Mouse (Mus musculus) lung, postnatal 4 days (tissue): Measurements from ENCODE around the gene Gan.
A peak's percentile ranks its signal among the peaks of the same experiment; 100 is the strongest.

Experiments
- DNase-seq, 2 experiments: peaks; one replicate each; pipeline ENCODE4 v3.0.0; 2021

Gan gene

GRCm38 (mm10) chr8:117256292-117256938 lies 98.5 kb downstream of the Gan start:
- DNase-seq, result peak; percentile 97 to 98

- DNase-seq, result peak; percentile 57
Measured at GRCm38 (mm10) chr8:117257029-117257820, 99.3 kb downstream of the Gan start, which contains the start of gene Cmip. Gene Cmip (plus strand): TSS chr8:117257064.

DNA sequence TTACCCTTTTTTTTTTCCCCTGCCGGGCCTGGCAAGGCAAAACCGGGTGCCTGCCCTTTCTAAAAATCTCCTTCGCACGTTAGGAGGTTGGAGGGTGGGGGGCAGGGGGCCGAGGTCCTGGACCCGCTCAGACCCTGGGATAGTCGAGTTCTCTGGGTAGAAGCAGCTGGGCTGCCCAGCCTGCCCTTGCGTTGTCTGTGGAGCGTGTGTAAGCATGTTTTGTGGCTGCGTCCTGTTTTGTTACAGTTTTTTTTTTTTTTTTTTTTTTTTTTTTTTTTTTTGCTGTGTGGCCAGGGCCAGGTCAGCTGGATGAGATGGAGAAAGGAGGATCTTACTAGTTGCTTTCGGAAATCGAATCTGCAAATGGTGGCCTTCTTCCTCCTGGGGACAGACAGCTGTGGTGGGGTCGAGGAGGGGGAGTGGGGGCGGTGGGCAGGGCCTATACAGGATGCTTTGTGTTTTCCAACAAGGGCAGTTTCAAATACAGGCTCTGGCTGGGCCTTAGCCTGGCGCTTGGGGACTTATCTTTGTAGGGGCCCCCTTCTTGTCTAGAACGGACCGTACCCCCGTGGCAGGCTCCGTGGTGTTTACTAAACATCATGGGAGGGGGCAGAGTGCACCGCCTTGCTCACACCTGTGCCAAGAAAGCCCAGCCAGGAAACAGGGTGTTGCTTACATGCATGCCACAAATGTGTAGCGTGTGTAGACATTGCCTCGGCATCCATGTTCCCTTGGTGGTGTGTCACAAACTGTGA lies 100.1 kb downstream of the Gan start:
- DNase-seq, result peak; percentile 52 to 56

DNA sequence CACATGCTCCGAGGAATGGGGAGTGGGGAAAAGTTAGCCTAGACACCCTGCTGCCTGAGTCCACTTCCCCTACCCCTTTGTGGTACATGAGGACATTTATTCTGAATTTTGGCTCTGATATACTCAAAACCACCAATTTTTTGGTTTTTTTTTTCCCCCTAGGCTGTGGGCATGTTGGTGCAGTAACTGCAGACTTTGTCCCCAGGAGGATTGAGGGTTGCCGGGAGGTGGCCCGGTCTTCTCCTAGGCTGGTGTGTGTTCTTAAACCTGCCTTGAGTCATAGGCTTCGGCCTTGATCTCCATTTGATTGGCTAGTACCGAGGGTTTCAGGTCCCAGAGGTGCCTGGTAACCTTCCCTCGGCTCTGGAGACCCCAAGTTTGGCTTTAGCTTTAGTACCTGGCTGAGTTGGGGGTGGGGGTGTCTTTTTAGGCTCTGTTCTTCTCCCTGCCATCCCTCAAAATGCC lies 100.7 kb downstream of the Gan start:
- DNase-seq, result no peak

- DNase-seq, result peak; percentile 58 to 80
Measured at GRCm38 (mm10) chr8:117259431-117260001, 101.6 kb downstream of the Gan start.

GRCm38 (mm10) chr8:117260234-117260929 lies 102.4 kb downstream of the Gan start:
- no peak for DNase-seq

GRCm38 (mm10) chr8:117260930-117261475 lies 103.1 kb downstream of the Gan start:
- no peak for DNase-seq

GRCm38 (mm10) chr8:117261702-117262101 lies 103.8 kb downstream of the Gan start:
- DNase-seq, result no peak

GRCm38 (mm10) chr8:117262685-117263084 lies 104.8 kb downstream of the Gan start:
- no peak for DNase-seq

DNA sequence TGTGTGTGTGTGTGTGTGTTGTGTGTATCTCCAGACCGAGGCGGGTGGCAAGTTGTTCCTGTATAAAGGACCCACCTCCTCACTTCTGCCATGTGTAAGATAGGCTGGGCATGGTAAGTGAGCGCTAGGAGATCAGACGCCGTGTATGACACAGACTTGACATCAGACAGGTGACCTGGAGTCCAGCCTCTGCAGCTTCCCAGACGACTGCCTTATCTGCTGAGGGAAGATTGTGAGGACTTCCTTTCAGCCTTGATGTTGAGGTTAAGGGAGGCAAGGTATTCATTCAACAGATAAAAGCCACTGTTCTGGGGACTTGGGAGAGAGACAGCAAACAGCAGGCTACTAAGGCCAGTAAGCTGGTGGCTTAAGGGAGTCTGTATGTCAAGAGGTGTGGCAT lies 105.5 kb downstream of the Gan start:
- DNase-seq, result no peak

GRCm38 (mm10) chr8:117265079-117265478 lies 107.1 kb downstream of the Gan start:
- DNase-seq, result no peak
